Mouse (Mus musculus) stomach, postnatal 0 days (tissue): ENCODE data around the gene Tmem102. TPM values are rescaled to one million over a fixed set of nuclear protein-coding genes. Genes with fewer than 3 reads are reported as not detected.

Source experiments
- ATAC-seq: fragments of 200-750 bp; cut with Nextera tagmentation; 2 replicates; pipeline ENCODE4 v1.8.0; 2017; ENCODE audit not compliant: low FRiP score, low TSS enrichment
- DNase-seq: peaks from one replicate; pipeline ENCODE4 v3.0.0-alpha.2; 2016; ENCODE audit warnings: low spot score
- H3K27ac ChIP-seq: fragments of 300-500 bp; sonication (generic); replicated peaks from 2 replicates; pipeline ENCODE4 v1.5.1; 2014; ENCODE audit warnings: mild to moderate bottlenecking, control low read depth
- H3K27me3 ChIP-seq: fragments of 300-500 bp; sonication (generic); 2 replicates; pipeline ENCODE4 v1.6.1; 2014; ENCODE audit warnings: low read length; ENCODE audit not compliant: control insufficient read depth, insufficient read depth
- H3K36me3 ChIP-seq: fragments of 300-500 bp; sonication (generic); 2 replicates; pipeline ENCODE4 v1.6.1; 2014; ENCODE audit warnings: low read length, mixed read lengths; ENCODE audit not compliant: control insufficient read depth, insufficient read depth
- H3K4me1 ChIP-seq: fragments of 300-500 bp; sonication (generic); replicated peaks from 2 replicates; pipeline ENCODE4 v1.6.1; 2014; ENCODE audit warnings: antibody characterized with exemption; ENCODE audit not compliant: control insufficient read depth, insufficient read depth
- H3K4me2 ChIP-seq: fragments of 300-500 bp; sonication (generic); replicated peaks from 2 replicates; pipeline ENCODE4 v1.6.1; 2014; ENCODE audit warnings: low read depth, mild to moderate bottlenecking, control low read depth, moderate library complexity
- H3K4me3 ChIP-seq: fragments of 300-500 bp; sonication (generic); 2 replicates; pipeline ENCODE4 v1.5.1; 2014; ENCODE audit warnings: low read depth, low read length, control low read depth
- H3K9ac ChIP-seq: fragments of 300-500 bp; sonication (generic); 2 replicates; pipeline ENCODE4 v1.6.1; 2014; ENCODE audit warnings: mild to moderate bottlenecking, low read length, control low read depth, mixed read lengths
- H3K9me3 ChIP-seq: fragments of 300-500 bp; sonication (generic); 2 replicates; pipeline ENCODE4 v1.6.1; 2016; ENCODE audit warnings: low read length; ENCODE audit not compliant: control insufficient read depth
- CTCF ChIP-seq: IDR thresholded peaks from 2 replicates; pipeline ENCODE4 v1.5.1; 2016; ENCODE audit warnings: antibody characterized with exemption, low read depth, mild to moderate bottlenecking, moderate library complexity
- EP300 ChIP-seq: optimal IDR thresholded peaks from 2 replicates; pipeline ENCODE3; 2016; ENCODE audit warnings: antibody characterized with exemption
- WGBS: fragments of 180-500 bp; shearing (Covaris S2); extraction: QIAGEN DNeasy Blood & Tissue Kit; methylation state at CpG from one replicate; pipeline ENCODE4 v1.1.7; 2014; 5-methylcytosine and 5-hydroxymethylcytosine counted together
- polyA plus RNA-seq: library from polyadenylated mRNA; unstranded; fragments of >200 nt; fragmentation: Nextera tagmentation; extraction: Ambion mirVana; gene quantifications from 2 replicates; pipeline ENCODE4 v1.2.1, GENCODE M21; 2015

Tmem102 gene
- polyA plus RNA-seq, 1 experiment from 2014 or later: 28.4 TPM

DNA sequence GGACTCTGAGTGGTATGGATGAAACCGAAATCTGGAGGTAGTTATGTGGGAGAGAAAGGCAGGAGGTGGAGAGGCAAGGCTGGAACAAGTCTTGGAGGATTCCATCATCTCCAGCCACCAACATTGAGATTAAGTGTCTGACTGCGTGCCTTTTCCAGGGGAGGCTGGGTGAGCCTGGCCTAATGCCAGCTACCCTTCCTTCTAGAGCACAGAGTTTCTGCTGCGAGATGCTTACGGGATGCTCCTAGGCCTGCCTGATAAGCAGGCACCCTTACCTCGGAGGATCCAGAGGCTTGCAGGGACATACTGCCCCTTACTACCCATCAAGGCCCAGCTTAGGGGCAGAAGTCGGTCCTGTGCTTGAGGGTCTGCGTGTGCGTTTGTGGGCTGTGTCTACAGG is 28.1 kb upstream of the Tmem102 start:
- no peak for TF ChIP-seq EP300
- no peak for TF ChIP-seq CTCF
- H3K27ac ChIP-seq: no peak overlapping the region; the same call in 1 of the 2 replicates
- H3K4me2 ChIP-seq: peak overlapping the region; percentile 67
- DNase-seq: no peak
- H3K9me3 ChIP-seq: no peaks in the 10 kb centered on the region
- H3K9ac ChIP-seq: peak overlapping the region; percentile 66
- 62% methylated on average over 8 of the region's 8 CpGs for WGBS
- H3K4me3 ChIP-seq: peak overlapping the region; percentile 35
- ATAC-seq: no peak
- H3K36me3 ChIP-seq: no peaks in the 10 kb centered on the region
- peaks cover 3% of the 10 kb centered on the region for H3K4me1 ChIP-seq
- H3K27me3 ChIP-seq: no peaks in the 10 kb centered on the region

DNA sequence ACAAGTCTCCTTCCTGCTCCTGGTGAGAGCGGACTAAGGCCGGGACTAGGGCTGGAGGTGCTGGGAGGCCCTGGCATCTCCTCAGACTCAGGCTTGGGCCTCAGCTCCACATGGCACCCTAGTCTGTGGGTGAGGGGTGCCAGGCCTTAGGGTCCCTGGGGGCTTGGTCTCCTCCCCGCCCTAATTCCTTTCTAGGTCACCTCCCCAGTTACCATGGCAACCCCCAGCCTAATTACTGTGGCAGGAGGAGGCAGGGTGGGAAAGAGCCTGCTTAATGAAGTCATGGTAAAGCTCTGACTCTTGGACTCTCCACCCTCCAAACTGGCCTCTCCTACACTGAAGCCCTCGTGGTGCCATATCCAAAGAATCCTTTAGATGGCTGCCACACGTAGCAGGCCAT is 23.4 kb upstream of the Tmem102 start:
- H3K4me1 ChIP-seq: no peaks in the 10 kb centered on the region; the same call in 1 of the 2 replicates
- WGBS: 78% methylated on average over 5 of the region's 5 CpGs
- TF ChIP-seq CTCF (no peak), EP300 (no peak)
- no peaks in the 10 kb centered on the region for H3K36me3 ChIP-seq
- DNase-seq (no peak), ATAC-seq (0 out of 2 replicates have a peak, but pooled peaks have one; percentile 29)
- no peaks in the 10 kb centered on the region for H3K27me3 ChIP-seq
- H3K9me3 ChIP-seq: no peaks in the 10 kb centered on the region
- H3K4me3 ChIP-seq: no peak overlapping the region
- no peak overlapping the region for H3K27ac ChIP-seq
- no peak overlapping the region for H3K9ac ChIP-seq
- no peak overlapping the region for H3K4me2 ChIP-seq

DNA sequence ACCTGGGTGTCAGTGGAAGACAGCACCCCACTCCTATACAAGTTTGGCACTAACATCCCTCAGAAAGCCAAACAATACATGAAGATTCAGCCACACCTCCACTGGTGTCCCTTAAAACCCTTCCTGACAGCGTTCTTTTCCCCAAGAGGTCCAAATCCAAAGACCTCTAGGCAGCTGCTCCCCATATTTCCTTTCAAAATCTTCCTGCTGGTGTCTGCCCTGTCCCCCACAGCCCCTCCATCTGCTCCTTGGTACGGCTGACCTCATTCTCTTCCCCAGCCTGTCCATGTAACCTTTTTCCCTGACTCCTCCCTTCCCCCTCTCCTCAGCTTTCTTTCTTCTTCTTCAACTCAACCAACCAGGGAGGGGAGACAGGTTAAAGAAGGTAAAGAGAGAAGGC is 18.0 kb upstream of the Tmem102 start:
- Histone ChIP-seq H3K9me3 (no peaks in the 10 kb centered on the region), H3K4me2 (no peak overlapping the region), H3K27me3 (no peaks in the 10 kb centered on the region), H3K4me3 (no peak overlapping the region), H3K36me3 (no peaks in the 10 kb centered on the region), H3K27ac (no peak overlapping the region), H3K4me1 (no peaks in the 10 kb centered on the region), H3K9ac (no peak overlapping the region)
- ATAC-seq: no peak
- TF ChIP-seq CTCF (no peak), EP300 (no peak)
- no peak for DNase-seq
- WGBS: 64% methylated on average over 2 of the region's 2 CpGs

DNA sequence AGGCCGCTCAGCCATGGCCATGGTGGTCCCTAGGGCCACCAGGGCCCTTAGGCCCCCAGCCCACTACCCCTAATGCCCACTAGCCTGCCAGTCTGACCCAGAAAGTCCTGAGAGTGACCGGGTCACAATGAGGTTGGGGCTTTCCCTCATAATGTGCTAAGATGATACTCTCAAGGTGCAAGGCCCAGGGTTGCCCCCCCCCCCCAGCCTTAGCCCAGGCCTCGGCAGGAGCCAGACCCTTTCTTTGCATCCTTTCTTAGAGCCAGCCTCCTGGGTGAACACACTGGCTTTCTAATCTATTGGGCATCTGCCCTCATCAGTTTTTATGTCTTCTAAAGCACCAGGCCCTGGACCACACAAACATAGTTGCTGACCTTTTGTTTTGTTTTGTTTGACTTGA is 16.7 kb upstream of the Tmem102 start, which contains the start of gene Spem1:
Gene Spem1 (minus strand): TSS at position 101 of the 400 bp plus-strand sequence.
- Histone ChIP-seq H3K4me1 (no peaks in the 10 kb centered on the region), H3K36me3 (no peaks in the 10 kb centered on the region), H3K9me3 (no peaks in the 10 kb centered on the region), H3K4me3 (no peak within 1 kb of the TSS), H3K27me3 (no peaks in the 10 kb centered on the region), H3K27ac (no peak within 1 kb of the TSS), H3K9ac (no peak within 1 kb of the TSS), H3K4me2 (no peak within 1 kb of the TSS)
- DNase-seq (no peak), ATAC-seq (no peak)
- 93% methylated on average over 3 of the region's 3 CpGs for WGBS
- TF ChIP-seq CTCF: no peak
- no peak for TF ChIP-seq EP300

DNA sequence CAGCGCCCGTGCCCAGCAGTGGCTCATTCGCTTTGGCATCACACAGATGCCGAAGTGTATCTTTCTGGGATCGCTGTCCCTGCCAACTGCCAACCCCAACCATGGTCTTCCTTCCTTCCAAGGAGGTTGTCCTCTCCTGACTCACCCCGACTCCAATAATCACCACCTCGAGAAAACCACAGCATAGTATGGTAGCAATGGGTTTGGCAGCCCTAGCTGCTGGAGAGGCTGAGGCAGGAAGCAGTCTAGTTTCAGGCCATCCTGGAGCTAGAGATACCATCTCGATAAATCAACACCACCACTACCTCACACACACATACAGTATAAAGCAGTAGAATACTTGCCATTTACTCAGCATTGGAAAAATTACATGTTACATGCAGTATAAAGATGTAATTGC is 13.4 kb upstream of the Tmem102 start:
- WGBS: 92% methylated on average over 8 of the region's 8 CpGs
- DNase-seq (no peak), ATAC-seq (no peak)
- no peak overlapping the region for H3K4me3 ChIP-seq
- TF ChIP-seq CTCF (no peak), EP300 (no peak)
- no peaks in the 10 kb centered on the region for H3K36me3 ChIP-seq
- H3K9me3 ChIP-seq: no peaks in the 10 kb centered on the region
- no peak overlapping the region for H3K27ac ChIP-seq
- H3K27me3 ChIP-seq: no peaks in the 10 kb centered on the region
- H3K9ac ChIP-seq: no peak overlapping the region
- H3K4me1 ChIP-seq: no peaks in the 10 kb centered on the region
- H3K4me2 ChIP-seq: no peak overlapping the region

DNA sequence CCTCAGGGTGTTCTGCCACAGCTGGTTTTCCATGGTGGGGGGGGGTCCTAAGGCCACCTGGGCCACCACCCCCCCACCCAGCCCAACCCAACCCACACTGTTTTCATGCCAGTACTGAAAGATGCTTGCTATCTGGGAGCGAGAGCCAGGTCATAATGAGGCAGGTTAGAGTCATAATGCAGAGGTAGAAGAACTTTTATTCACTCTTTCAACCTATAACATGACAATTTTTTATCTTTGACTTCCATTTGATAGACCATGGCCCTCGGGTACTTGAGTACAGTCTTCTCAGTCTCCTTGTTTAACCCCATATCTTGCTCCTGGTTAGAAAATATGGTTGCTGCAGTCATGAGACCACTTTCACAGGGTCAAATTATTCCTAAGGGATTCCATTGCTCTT is 12.9 kb upstream of the Tmem102 start, which contains the start of gene Spem2:
Gene Spem2 (minus strand): TSS at position 101 of the 400 bp plus-strand sequence.
- 85% methylated on average over 2 of the region's 2 CpGs for WGBS
- no peaks in the 10 kb centered on the region for H3K9me3 ChIP-seq
- H3K4me2 ChIP-seq: no peak within 1 kb of the TSS
- no peak for ATAC-seq
- no peak for TF ChIP-seq EP300
- no peak for TF ChIP-seq CTCF
- DNase-seq: no peak
- H3K4me3 ChIP-seq: no peak within 1 kb of the TSS
- H3K27me3 ChIP-seq: no peaks in the 10 kb centered on the region
- no peak within 1 kb of the TSS for H3K27ac ChIP-seq
- no peak within 1 kb of the TSS for H3K9ac ChIP-seq
- no peaks in the 10 kb centered on the region for H3K36me3 ChIP-seq
- no peaks in the 10 kb centered on the region for H3K4me1 ChIP-seq
